Mouse (Mus musculus) bone marrow macrophage, adult 2 months (primary cell): Measurements from ENCODE around the gene Rasip1.

Source experiments
- CTCF ChIP-seq: IDR thresholded peaks from 2 replicates; pipeline ENCODE4 v1.5.1; 2012; ENCODE audit warnings: low read depth, mild to moderate bottlenecking, low read length, moderate library complexity
- POLR2A ChIP-seq: IDR thresholded peaks from 2 replicates; pipeline ENCODE4 v1.6.1; 2012; ENCODE audit warnings: mild to moderate bottlenecking, low read depth, low read length, borderline replicate concordance

DNA sequence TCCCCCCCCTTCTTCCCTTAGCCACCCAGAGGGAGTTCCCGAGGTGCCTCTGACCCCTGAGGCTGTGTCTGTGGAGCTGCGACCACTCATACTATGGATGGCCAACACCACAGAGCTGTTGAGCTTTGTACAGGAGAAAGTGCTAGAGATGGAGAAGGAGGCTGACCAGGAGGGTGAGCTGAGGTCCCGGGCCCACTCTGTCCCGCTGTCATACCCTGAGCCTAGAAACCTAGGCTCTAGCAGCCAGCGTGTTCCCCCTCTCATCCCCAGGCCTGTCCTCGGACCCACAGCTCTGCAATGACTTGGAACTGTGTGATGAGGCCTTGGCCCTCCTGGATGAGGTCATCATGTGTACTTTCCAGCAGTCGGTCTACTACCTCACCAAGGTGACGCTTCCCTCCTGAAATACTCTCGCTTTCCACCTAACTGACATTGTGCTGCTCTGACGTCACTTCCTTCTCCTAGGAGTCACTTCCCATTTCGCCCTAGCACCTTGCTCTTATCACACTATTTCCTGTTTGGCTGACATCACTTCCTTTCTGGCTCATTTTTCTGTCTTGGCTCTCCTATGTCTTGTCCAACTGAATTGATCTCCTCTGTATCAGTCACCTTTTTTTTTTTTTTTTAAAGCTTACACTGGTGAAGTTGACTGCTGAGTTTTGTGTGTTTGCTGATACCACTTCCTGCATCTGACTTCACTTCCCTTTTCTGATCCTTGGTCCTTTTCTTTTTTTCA, 7.8 kb downstream of the Rasip1 start:
- no peak for TF ChIP-seq POLR2A
- TF ChIP-seq CTCF, result no peak
